Mouse (Mus musculus): ENCODE measurements around the gene Eng.

DNA sequence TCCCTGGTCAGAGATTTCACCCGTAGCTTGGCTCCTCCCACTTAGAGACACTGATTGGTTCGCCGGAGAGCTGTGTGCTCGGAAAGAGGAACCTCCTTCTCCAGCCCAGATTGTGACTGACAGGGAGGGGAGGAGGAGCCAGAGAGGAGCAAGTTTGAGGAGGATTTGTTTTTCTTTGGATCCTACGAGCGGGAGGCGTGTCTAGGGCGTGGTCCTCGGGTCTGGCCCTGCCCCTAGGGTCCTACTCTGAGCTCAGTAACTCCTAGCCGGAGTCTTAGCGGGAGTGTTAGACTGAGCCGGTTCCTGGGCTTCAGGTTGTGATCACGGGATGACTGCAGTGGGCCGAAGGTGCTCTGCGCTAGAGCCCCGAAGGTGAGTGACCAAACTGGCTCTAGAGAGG, 81.0 kb downstream of the Eng start:
- no peak for TF ChIP-seq HCFC1 (IDR thresholded peaks at IDR 0.05; ENCODE audit: borderline replicate concordance, insufficient read depth, low read length)
- TF ChIP-seq ZNF384 (IDR thresholded peaks at IDR 0.05; ENCODE audit: low read depth, low read length): no peak
- TF ChIP-seq CHD2 (IDR thresholded peaks at IDR 0.05; ENCODE audit: low read depth, low read length): no peak
- TF ChIP-seq ZC3H11A (IDR thresholded peaks at IDR 0.05; ENCODE audit: borderline replicate concordance, low read depth, low read length): no peak

Data from ES-E14 (cell line).